Mouse (Mus musculus): ENCODE measurements at regions not wholly inside any gene's neighbourhood (a gene's known extent, or its start where the extent isn't known, plus 50 kb on each side); places are given as distances from the start of the nearest gene placed in this dataset.

- DNase-seq: no peak
Measured at GRCm38 (mm10) chr6:82860485-82860884, 79.1 kb downstream of the Sema4f start.

- DNase-seq: no peak
Measured at GRCm38 (mm10) chr6:82856218-82856617, 82.0 kb upstream of the Hk2 start.

- DNase-seq: no peak
Measured at GRCm38 (mm10) chr6:82855401-82855800, 81.1 kb upstream of the Hk2 start.

- DNase-seq: no peak
Measured at GRCm38 (mm10) chr6:82854780-82855179, 80.5 kb upstream of the Hk2 start.

GRCm38 (mm10) chr6:82854338-82854737, 80.1 kb upstream of the Hk2 start:
- no peak for DNase-seq

DNA sequence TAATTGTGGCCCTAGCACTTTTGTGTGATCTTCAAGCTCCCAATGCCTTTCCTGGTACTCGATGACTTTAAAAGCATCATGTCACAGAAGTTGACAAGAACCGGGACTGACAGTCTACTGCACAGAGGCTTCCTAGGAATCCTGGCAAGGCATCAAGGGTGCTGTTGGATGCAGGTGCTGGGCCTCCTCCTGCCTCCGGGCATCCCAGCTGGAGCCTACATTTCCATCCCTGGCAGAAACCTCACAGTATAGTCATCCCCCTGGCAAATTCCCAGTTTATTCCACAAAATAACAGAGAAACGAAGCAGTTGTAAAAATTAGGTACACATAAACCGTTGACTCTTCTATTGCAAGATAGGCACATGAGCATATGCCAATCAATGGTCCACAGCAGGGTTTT, 78.8 kb upstream of the Hk2 start:
- peak; percentile 4 for DNase-seq

- DNase-seq: no peak
Measured at GRCm38 (mm10) chr6:82850556-82850955, 76.3 kb upstream of the Hk2 start.

- DNase-seq: no peak
Measured at GRCm38 (mm10) chr6:82847598-82847997, 73.3 kb upstream of the Hk2 start.

GRCm38 (mm10) chr6:82846587-82847150, 72.4 kb upstream of the Hk2 start:
- DNase-seq: no peak

DNA sequence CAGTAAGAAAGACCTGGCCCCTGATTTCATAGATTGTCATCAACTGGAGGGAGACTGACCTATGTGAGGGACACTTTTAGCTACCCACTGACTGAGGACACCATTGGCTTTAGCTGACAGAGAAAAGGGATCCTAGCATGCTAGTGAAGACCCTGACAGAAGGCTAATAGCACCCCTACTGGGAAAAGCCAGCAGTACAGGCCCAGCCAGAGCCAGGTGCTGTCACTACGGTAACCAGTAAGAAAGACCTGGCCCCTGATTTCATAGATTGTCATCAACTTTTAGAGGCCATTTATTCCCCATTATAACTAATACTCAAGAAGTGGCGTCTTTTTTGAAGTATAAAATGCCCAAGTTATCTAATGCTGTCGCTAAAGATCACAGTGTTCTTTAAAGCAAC, 70.2 kb upstream of the Hk2 start:
- no peak for DNase-seq

- no peak for DNase-seq
Measured at GRCm38 (mm10) chr6:82843881-82844280, 69.6 kb upstream of the Hk2 start.

- DNase-seq: no peak
Measured at GRCm38 (mm10) chr6:82837246-82837645, 63.0 kb upstream of the Hk2 start.

GRCm38 (mm10) chr6:82835222-82836064, 61.2 kb upstream of the Hk2 start:
- DNase-seq: no peak

GRCm38 (mm10) chr6:82833867-82834266, 59.6 kb upstream of the Hk2 start:
- no peak for DNase-seq

DNA sequence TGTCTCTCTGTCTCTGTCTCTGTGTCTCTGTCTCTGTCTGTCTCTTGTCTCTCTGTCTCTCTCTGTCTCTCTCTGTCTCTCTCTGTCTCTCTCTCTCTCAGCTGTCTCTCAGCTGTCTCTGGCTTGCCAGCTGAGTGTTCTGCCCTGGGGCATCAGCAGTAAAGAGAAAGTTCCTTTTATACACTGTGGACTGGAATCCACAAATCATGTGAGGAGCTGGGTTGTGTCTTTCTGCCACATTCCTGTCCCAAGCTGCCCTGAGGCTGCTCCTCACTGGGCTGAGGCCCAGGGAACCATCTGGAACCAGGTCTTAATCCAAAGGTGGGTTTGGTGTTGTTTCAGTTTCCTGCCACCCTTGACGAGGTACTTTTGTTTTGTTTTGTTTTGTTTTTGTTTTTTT, 57.0 kb upstream of the Hk2 start:
- DNase-seq: no peak

GRCm38 (mm10) chr6:82824684-82825083, 50.4 kb upstream of the Hk2 start:
- DNase-seq: no peak

DNA sequence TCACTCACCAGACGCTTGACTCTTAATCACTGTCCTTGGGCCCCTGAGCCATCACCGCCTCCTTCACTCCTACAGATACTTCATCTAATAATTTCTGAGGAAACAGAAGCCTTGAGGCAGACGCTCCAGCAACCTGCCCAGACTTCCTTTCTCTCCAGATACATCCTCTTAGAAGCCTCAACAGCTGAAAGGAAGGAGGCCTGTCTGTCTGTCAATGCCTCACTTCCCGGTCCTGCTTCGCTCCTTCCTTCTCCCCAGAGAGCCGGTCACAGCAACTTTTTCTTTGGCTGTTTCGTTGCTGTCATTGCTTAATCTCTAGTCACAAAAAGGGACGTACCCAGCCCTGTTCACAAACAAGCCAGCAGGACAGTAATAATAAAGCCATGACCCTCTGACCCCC, 50.0 kb upstream of the Hk2 start:
- no peak for DNase-seq
